Mouse (Mus musculus): ENCODE data around the gene Epor.

- no peak for TF ChIP-seq CTCF (IDR thresholded peaks at IDR 0.05; ENCODE audit: borderline replicate concordance, insufficient read depth, low read depth, low read length)
- no peak for TF ChIP-seq POLR2A (IDR thresholded peaks at IDR 0.05; ENCODE audit: borderline replicate concordance, insufficient read depth, low read length)
These were observed 29.3 kb downstream of the Epor start for GRCm38 (mm10) chr9:21934021-21934420.
